Mouse (Mus musculus): ENCODE data around the gene Def8. TPM values are rescaled to one million over a fixed set of nuclear protein-coding genes. Genes with fewer than 3 reads are reported as not detected.

Def8 gene
- polyA plus RNA-seq (2012; rRNA removed), result 53.2 and 55.5 TPM in 2 replicates

DNA sequence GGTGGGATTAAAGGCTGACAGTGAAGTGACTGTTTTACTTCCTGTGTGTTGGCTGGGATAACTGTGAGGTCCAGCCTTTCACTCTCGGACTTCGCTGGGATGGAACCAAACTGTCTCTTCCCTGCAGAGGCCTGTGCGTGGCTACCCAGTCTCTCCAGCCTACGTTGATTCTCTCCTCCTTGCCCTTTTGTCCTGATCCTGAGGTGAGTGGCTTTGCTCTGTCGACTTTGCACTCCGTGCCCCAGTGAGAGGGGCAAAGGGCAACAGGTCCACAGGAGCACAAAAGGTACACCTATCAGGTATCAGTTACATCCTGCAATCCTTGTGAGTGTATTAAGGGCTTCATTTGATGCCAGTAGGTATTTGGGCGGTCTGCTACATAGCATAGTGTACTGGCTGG is at the start of gene Def8:
Def8 (plus strand) TSS at position 87 of the 400 bp plus-strand sequence.
- no peak for DNase-seq (ENCODE audit: low read depth)
- TF ChIP-seq POLR2A (IDR thresholded peaks at IDR 0.05; ENCODE audit: borderline replicate concordance, extremely low read depth, insufficient read depth, insufficient read length, poor library complexity, severe bottlenecking), result no peak
- TF ChIP-seq CTCF (IDR thresholded peaks at IDR 0.05; ENCODE audit: borderline replicate concordance, extremely low read depth, insufficient read depth, insufficient read length), result no peak

DNA sequence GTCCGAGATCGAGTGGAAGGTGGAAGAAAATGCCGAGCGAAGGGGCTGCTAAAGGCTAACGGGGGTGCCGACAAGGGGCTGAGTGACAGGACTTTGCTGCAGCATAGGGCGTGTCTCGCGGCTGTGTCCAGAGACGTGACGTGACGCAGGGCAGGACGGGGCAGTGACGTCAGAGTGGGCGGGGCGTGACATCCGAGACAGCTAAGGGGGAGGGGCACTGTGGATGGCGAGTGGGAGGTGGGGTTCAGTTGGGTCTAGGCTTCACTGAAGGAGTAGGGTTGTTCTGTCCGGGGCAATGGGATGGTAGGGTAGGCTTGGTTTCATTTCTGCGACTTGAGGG is 49.1 kb upstream of the Def8 start:
- peak; percentile 95 for DNase-seq (ENCODE audit: low read depth)

DNA sequence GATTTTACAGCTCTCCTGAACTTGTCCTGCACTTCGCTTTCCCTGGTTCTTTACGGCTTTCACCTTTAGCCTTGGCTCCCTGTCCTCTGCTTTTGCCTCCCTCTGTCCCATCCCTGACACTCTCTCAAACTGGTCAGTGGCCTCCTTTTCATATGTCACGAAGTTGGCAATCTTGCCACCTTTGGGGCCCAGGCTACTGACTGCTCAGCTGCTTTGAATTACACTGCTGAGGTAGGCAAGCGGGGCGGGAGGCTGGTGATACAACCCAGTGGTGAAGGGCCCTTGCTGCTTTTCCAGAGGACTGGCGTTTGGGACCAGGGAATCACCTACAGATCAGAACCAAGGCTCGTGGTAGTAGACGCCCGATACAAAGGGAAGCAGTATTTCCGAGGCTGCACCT is 47.6 kb upstream of the Def8 start:
- DNase-seq (ENCODE audit: low read depth), result no peak
- TF ChIP-seq POLR2A (IDR thresholded peaks at IDR 0.05; ENCODE audit: borderline replicate concordance, extremely low read depth, insufficient read depth, insufficient read length, poor library complexity, severe bottlenecking) (no peak), CTCF (IDR thresholded peaks at IDR 0.05; ENCODE audit: borderline replicate concordance, extremely low read depth, insufficient read depth, insufficient read length) (no peak)

More for the DNA sequence above, 49.1 kb upstream of the Def8 start:
- no peak for TF ChIP-seq POLR2A (IDR thresholded peaks at IDR 0.05; ENCODE audit: borderline replicate concordance, extremely low read depth, insufficient read depth, insufficient read length, poor library complexity, severe bottlenecking)
- TF ChIP-seq CTCF (IDR thresholded peaks at IDR 0.05; ENCODE audit: borderline replicate concordance, extremely low read depth, insufficient read depth, insufficient read length), result no peak

DNA sequence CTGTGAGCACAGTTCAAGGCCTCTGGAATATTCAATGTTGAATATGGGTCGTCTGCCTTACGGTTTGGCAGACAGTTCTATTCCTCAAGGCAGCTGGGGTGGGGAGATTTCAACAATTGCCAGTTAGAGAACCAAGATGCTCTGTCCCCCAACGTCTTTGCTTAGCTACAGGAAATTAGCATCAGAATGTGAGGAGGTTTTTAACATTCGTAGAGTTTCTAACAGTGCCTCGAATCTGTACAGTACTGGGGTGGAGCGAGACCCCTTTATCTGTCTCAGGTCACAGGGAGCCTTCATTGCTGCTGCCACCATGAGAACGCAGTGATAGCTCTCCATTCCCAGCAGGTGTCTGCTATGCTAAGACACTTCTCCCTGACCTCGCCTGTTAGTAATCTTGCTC is 47.2 kb upstream of the Def8 start:
- TF ChIP-seq CTCF (IDR thresholded peaks at IDR 0.05; ENCODE audit: borderline replicate concordance, extremely low read depth, insufficient read depth, insufficient read length) (no peak), POLR2A (IDR thresholded peaks at IDR 0.05; ENCODE audit: borderline replicate concordance, extremely low read depth, insufficient read depth, insufficient read length, poor library complexity, severe bottlenecking) (no peak)
- no peak for DNase-seq (ENCODE audit: low read depth)

DNA sequence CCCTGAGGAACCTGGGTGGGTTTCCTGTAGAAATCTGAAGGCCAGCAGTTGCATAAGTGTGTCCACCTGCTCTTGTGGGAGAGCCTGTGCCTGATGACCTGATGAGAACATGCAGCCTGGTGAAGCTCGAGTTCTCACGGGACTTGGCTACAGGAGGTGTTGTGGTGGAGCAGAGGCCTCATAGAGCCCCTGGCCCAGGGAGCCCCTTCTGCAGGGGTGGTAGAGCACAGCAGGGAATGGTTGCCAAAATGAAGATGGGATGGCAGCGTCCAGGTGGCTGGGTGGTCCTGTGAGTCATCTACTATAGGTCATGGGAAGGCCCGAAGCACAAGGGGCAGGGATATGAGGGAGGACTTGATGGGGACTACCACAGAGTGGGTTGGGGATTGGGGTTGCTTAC is 41.6 kb upstream of the Def8 start:
- TF ChIP-seq POLR2A (IDR thresholded peaks at IDR 0.05; ENCODE audit: borderline replicate concordance, extremely low read depth, insufficient read depth, insufficient read length, poor library complexity, severe bottlenecking) (no peak), CTCF (IDR thresholded peaks at IDR 0.05; ENCODE audit: borderline replicate concordance, extremely low read depth, insufficient read depth, insufficient read length) (no peak)
- no peak for DNase-seq (ENCODE audit: low read depth)

DNA sequence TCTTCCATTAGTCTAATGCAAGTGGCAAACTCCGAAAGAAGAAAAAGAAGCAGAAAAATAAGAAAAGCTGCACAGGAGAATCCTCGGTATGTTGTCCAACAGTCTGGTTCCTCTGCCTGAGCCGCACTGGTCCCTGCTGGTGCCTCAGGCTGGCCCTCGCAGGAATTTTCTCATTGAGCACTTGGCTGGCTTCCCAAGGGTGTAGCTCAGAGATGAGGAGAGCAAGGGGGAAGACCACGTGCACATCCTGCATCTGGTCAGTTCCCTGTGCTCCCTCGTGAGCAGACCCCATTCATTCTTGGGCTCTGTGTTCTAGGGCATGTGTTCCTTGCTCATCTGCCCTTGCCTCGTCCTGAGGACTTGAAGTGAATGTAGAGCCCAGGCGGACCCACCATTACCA is 40.8 kb upstream of the Def8 start:
- TF ChIP-seq POLR2A (IDR thresholded peaks at IDR 0.05; ENCODE audit: borderline replicate concordance, extremely low read depth, insufficient read depth, insufficient read length, poor library complexity, severe bottlenecking) (no peak), CTCF (IDR thresholded peaks at IDR 0.05; ENCODE audit: borderline replicate concordance, extremely low read depth, insufficient read depth, insufficient read length) (no peak)

DNA sequence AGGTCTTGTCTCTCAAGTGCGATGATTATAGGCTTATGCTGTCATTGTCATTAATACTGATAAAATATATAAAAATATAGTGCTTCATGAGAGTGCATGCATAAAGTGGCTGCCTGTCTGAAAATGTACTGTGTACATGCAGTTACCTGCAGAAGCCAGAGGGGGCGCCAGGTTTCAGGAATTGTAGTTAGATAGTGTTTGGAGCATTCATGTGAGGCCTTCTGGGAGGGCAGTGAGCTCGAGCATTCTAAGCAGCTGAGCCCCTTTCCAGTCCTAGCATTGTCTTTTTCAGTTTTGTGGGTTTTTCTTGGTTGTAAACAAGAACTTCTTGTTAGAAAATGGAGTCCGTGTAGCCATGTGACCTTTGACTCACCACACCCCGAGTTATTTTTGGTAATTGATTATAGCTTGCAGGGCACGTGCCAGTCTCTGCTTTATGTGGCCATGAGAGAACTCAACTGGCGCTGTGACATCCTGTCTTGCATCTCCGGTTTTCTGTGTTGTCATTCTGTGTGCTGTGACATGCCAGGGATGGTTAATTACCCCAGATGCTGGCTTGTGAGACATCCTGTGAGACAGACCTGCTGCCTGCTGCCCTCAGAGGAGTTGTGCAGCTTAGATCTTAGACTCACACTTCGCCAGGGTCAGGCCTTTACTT is 38.3 kb upstream of the Def8 start:
- TF ChIP-seq CTCF (IDR thresholded peaks at IDR 0.05; ENCODE audit: borderline replicate concordance, extremely low read depth, insufficient read depth, insufficient read length), result peak; percentile 65; the same call in 1 of the 2 replicates
- TF ChIP-seq POLR2A (IDR thresholded peaks at IDR 0.05; ENCODE audit: borderline replicate concordance, extremely low read depth, insufficient read depth, insufficient read length, poor library complexity, severe bottlenecking), result no peak
- DNase-seq (ENCODE audit: low read depth), result peak; percentile 47

More for the DNA sequence above, 40.8 kb upstream of the Def8 start:
- no peak for DNase-seq (ENCODE audit: low read depth)

DNA sequence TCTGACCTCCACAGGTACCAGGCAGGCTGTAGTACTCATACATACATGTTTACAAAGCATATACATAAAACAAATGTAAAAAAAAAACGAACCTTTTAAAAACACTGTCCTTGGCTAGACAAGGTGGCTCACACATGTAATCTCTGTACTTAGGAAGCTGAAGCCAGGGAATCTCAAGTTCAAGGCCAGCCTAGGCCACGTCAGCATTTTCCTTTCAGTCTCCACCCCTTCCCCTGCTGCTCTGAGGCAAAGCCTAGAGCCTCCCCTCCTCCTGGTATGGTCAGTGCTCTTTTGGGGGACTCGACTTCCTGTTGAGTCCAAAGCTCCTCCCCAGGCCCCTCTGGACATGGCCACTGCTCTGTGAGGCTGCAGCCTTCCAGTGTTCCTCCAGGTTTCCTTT is 36.3 kb upstream of the Def8 start:
- no peak for TF ChIP-seq CTCF (IDR thresholded peaks at IDR 0.05; ENCODE audit: borderline replicate concordance, extremely low read depth, insufficient read depth, insufficient read length)
- TF ChIP-seq POLR2A (IDR thresholded peaks at IDR 0.05; ENCODE audit: borderline replicate concordance, extremely low read depth, insufficient read depth, insufficient read length, poor library complexity, severe bottlenecking), result no peak
- DNase-seq (ENCODE audit: low read depth), result no peak

DNA sequence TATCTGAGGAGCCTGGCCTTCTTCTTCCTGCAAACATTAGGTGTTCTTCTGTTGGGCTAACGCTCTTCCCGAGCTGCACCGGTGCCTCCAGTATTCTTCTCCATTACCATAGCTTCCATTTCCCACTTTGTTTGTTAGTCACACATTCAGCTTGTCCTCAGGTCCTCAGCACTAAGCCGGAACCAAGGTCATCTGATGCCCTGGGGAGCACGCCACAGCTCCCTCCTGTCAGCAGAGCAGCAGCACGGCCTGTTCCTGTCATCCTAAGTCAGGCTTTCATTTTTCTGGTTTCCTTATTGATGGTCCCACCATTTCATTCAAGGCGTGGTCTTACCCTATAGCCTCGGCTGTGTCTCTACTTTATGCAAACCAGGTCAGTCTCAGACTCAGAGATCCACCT is 35.5 kb upstream of the Def8 start:
- DNase-seq (ENCODE audit: low read depth), result no peak
- TF ChIP-seq POLR2A (IDR thresholded peaks at IDR 0.05; ENCODE audit: borderline replicate concordance, extremely low read depth, insufficient read depth, insufficient read length, poor library complexity, severe bottlenecking) (no peak), CTCF (IDR thresholded peaks at IDR 0.05; ENCODE audit: borderline replicate concordance, extremely low read depth, insufficient read depth, insufficient read length) (no peak)

DNA sequence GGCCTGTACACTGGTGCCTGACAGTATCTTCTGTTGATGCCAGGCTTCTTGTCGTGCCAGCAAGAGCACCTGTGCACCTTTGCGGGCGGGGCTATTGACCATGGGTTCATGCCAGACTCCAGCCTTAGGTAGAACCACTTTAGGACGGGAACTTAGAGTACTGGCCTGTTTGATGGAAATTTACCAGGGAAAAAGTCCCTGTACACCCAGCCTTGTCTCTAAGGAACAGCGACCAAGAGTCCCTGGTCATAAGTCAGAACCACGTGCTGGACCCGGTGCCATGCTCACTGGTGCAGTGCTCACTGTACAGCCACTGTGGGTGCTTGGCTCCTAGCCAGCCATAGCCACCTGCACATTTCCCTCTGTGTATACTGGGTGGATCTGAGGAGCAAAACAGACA is 34.3 kb upstream of the Def8 start:
- TF ChIP-seq POLR2A (IDR thresholded peaks at IDR 0.05; ENCODE audit: borderline replicate concordance, extremely low read depth, insufficient read depth, insufficient read length, poor library complexity, severe bottlenecking), result no peak
- no peak for TF ChIP-seq CTCF (IDR thresholded peaks at IDR 0.05; ENCODE audit: borderline replicate concordance, extremely low read depth, insufficient read depth, insufficient read length)
- DNase-seq (ENCODE audit: low read depth), result no peak

DNA sequence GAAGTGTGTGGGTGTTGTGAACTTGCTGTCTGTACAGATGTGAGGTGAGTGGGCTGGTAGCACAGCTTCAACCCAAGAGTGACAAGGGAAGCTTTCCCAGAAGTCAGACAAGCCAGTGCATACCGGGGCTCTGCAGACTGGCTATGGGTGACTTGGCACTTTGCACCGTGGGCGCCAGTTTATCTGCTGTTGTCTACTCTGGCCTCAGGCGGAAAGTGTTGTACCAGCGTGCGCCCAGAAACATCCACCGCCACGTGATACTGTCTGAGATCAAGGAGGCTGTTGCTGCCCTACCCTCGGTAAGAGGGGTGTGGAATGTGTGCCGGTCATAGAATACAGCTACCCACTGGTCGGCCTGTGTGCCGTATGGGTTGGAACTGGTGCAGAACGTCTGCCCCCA is 25.0 kb upstream of the Def8 start:
- no peak for TF ChIP-seq POLR2A (IDR thresholded peaks at IDR 0.05; ENCODE audit: borderline replicate concordance, extremely low read depth, insufficient read depth, insufficient read length, poor library complexity, severe bottlenecking)
- TF ChIP-seq CTCF (IDR thresholded peaks at IDR 0.05; ENCODE audit: borderline replicate concordance, extremely low read depth, insufficient read depth, insufficient read length), result no peak
- no peak for DNase-seq (ENCODE audit: low read depth)

DNA sequence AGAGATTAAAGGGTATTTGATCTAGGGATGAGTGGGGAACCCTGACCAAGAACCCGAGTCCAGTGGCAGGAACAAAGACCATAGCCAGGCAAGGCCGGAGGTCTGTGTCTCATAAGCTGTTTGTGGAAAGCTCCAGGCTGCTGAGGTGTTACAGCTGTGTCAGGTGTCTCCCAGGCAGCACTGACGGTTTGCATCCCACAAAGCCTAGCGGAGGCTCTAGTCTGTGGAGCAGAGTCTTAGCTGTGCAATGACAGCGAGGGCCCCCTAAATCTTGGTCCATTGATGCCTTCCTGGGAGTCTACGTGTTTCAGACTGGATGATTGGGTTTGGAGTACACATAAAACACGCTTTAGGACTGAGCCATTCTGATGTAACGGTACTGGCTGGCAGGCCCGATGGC is 21.4 kb upstream of the Def8 start:
- TF ChIP-seq POLR2A (IDR thresholded peaks at IDR 0.05; ENCODE audit: borderline replicate concordance, extremely low read depth, insufficient read depth, insufficient read length, poor library complexity, severe bottlenecking) (no peak), CTCF (IDR thresholded peaks at IDR 0.05; ENCODE audit: borderline replicate concordance, extremely low read depth, insufficient read depth, insufficient read length) (no peak)
- DNase-seq (ENCODE audit: low read depth), result no peak
